Mouse (Mus musculus) right cerebral cortex, postnatal 4 days (tissue): ENCODE measurements at regions not wholly inside any gene's neighbourhood (a gene's known extent, or its start where the extent isn't known, plus 50 kb on each side); places are given as distances from the start of the nearest gene placed in this dataset.

ENCODE experiments used
- DNase-seq: peaks from one replicate; pipeline ENCODE4 v3.0.0-alpha.2; 2022

DNA sequence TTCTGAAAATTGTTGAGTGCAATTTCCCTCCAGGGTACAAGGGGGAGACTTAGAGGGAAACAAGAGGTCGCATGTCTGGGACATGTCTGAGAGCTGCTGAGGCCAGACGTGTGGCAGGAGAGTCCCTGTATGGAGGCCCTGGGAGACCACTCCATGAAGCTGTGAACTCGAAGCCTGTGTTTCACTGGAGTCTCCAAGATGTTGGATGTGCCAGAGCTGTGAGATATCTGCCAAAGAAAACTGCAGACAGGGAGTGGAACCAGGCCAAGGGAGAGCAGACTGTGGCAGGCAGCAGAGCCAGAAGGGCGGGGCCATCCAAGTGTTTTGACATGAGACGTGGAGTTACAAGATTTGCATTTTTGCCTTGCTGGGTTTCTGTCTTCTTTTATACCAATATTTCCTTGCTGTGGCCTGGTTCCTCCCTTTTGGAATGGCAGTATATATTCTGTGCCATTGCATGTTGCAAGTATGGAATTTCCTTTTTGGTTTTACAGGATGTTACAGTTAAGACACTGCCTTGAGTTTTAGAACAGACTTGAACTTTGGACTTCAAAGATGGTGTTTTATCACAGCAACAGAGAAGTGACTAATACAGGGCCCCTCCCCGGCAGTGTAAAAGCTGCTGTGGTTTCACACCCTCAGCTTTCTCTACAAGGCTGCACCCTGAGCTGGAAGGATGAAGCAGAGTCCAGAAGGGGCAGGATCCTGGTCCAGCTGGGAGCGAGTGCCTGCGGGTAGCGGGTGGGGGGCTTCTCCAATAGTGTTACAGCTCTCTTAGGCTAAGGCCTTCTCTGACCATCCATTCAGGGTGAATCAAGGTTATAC, 85.0 kb upstream of the Prok2 start:
- DNase-seq, result peak; percentile 58

GRCm38 (mm10) chr6:99804905-99805245, 78.7 kb upstream of the Prok2 start:
- no peak for DNase-seq

DNA sequence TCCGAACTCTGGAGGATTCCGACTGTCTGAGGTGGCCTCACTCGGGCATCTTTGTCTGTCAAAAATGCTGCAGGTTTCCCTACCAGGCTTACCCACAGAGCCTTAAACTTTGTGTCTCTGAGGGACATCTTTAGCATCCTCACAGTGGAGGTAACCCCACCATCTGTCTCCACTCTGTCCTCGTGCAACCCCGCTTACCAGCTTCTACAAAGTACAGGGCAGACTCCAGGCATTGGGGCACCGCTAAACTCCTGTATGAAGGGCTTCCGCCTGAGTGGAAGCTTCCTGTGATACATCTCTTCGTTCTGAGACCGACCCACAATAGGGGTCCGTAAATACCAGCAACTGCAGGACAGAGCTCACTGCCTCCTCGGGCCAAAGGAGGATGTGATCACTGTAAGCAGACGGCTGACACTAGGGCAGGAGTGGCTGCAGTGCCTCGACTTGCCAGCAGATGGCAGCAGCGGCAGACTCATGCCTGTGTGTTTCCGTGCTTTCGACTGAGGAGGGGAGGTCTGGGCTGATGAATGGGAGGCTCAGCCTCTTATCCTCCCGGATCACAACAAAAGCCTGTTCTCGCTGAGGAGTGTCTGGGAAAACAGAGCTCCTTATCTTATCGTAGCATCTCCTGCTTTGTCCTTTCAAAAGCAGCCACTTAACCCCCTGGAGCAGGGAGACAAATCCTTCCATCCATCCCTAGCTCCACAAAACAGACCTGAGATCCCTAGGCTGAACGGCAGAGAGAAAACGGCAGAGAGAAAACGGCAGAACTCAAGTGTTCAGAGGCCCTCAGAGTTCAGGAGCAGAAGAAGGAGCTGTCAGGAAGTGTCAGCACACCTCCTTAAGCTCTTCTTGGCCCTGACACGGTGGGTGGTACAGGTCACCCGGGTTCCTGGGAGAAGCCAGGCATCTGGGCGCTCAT, 78.1 kb upstream of the Prok2 start:
- peak; percentile 98 for DNase-seq

- no peak for DNase-seq
Observed at GRCm38 (mm10) chr6:99800919-99801318, 74.7 kb upstream of the Prok2 start.

- DNase-seq, result no peak
Observed at GRCm38 (mm10) chr6:99800324-99800723, 74.1 kb upstream of the Prok2 start.

- DNase-seq, result no peak
Observed at GRCm38 (mm10) chr6:99796390-99796789, 70.2 kb upstream of the Prok2 start.

DNA sequence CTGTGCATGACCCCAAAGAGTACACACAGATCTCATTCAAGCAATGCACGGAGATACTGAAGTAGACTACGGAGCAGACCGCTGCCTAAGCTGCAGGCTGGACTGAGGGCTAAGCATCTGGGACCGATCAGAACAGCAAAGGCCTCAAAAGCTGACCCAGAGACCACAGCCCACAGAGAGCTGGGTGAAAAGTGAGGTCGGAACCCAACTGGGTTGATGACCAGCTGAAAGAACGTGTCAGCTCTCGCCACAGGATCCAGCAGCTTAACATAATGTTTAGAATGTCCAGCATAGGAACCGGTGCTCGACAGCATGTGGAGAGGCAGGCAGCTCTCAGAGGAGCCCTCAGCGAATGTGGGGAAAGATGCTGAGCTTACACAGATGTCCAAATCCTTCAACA, 67.4 kb upstream of the Prok2 start:
- DNase-seq, result no peak

DNA sequence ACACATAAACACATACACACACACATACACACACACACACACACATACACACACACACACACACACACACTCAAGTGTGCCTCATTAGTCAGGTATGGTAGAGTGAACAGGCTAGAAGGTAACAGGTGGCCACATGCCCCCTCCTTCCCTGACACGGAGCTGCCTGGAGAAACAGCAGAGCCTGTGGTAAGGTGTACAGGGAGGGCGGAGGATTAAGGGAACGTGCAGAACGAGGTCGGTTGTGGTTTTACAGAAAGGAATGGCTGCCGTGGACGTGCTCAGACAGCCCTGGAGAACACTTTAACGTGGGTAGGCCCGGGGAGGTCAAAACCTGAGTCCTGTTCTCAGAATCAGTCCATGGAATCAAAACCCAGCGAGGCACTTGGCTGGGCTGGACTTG, 66.2 kb upstream of the Prok2 start:
- DNase-seq, result no peak

GRCm38 (mm10) chr6:99786977-99787376, 60.8 kb upstream of the Prok2 start:
- no peak for DNase-seq

GRCm38 (mm10) chr6:99785212-99785611, 59.0 kb upstream of the Prok2 start:
- DNase-seq, result no peak

- no peak for DNase-seq
Observed at GRCm38 (mm10) chr6:99784804-99785203, 58.6 kb upstream of the Prok2 start.

GRCm38 (mm10) chr6:99784285-99784684, 58.1 kb upstream of the Prok2 start:
- peak; percentile 22 for DNase-seq

GRCm38 (mm10) chr6:99782996-99783395, 56.8 kb upstream of the Prok2 start:
- DNase-seq, result peak; percentile 19
